Mouse (Mus musculus) large intestine, adult 2 months (tissue): ENCODE data around the gene Fam151a. TPM values are rescaled to one million over a fixed set of nuclear protein-coding genes. Genes with fewer than 3 reads are reported as not detected.
"Not testable (repeated sequence)": the region's sequence is repeated elsewhere in the genome, so short reads cannot be mapped to it uniquely, and the experiment has no call there.

Source experiments
- DNase-seq: peaks from one replicate; pipeline ENCODE4 v3.0.0-alpha.2; 2012; ENCODE audit warnings: low read depth, low spot score
- WGBS: fragments of 180-500 bp; shearing (Covaris S2); methylation state at CpG from one replicate; pipeline ENCODE4 v1.1.7; 2018; 5-methylcytosine and 5-hydroxymethylcytosine counted together
- polyA plus RNA-seq: library from polyadenylated mRNA; depleted of rRNA; stranded (reverse); fragments of >200 nt; gene quantifications from 2 replicates; pipeline ENCODE4 v1.2.3, GENCODE M21; 2012

Fam151a gene
- polyA plus RNA-seq, 1 experiment, result 71.8 TPM

GRCm38 (mm10) chr4:106769306-106769705 is 35.6 kb downstream of the Fam151a start:
- DNase-seq, result no peak
- WGBS, result 94% methylated on average over 2 of the region's 2 CpGs

GRCm38 (mm10) chr4:106772558-106772957 is 38.9 kb downstream of the Fam151a start:
- DNase-seq, result peak; percentile 81

GRCm38 (mm10) chr4:106775767-106776166 is 42.1 kb downstream of the Fam151a start:
- DNase-seq, result not testable (repeated sequence)
- WGBS, result 90% methylated on average over 6 of the region's 6 CpGs

More at GRCm38 (mm10) chr4:106772558-106772957, 38.9 kb downstream of the Fam151a start:
- 41% methylated on average over 1 of the region's 1 CpGs for WGBS

DNA sequence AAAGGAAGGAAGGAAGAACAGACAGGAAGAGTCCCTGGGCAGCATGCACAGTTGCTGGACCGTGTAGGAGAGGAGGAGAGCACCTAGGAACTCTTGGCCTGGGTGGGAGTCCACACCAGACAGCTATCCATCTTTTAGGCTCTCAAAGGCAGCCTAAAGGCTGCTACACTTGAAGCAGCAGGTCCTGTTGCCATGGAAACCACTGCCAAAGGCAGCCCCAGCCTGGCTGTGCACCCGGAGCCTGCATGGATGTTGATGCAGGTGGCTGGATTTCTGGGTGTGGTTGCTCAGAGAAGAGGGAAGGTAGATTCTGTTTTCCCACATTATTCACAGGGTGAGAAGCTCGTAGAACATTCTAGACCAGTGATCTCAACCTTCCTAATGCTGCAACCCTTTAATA is 43.3 kb downstream of the Fam151a start:
- DNase-seq, result no peak
- 38% methylated on average over 3 of the region's 3 CpGs for WGBS

GRCm38 (mm10) chr4:106778116-106778788 is 44.6 kb downstream of the Fam151a start:
- peak; percentile 96 for DNase-seq
- 37% methylated on average over 5 of the region's 5 CpGs for WGBS

- DNase-seq, result no peak
- WGBS, result 58% methylated on average over 3 of the region's 3 CpGs
These were observed 46.4 kb downstream of the Fam151a start for GRCm38 (mm10) chr4:106780045-106780444.

DNA sequence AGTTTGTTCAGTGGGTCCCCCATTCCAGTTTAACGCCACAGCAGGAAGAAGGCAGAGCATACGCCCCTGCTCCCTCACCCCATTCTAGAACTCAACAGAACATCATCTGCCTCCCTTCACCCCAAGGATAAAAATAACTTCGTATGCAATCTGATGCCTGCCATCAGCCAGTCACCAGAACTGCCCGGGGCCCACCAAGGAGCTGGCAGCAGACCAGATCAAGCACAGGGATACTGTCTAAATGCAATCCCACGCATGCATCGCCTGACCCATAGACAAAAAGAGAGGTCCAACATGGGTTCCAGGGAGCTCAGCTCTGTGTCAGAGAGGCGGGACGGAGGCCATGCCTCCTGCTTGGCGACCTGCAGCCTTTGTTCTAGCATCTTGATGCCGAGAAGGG is 49.4 kb downstream of the Fam151a start:
- 83% methylated on average over 10 of the region's 10 CpGs for WGBS
- DNase-seq, result no peak

DNA sequence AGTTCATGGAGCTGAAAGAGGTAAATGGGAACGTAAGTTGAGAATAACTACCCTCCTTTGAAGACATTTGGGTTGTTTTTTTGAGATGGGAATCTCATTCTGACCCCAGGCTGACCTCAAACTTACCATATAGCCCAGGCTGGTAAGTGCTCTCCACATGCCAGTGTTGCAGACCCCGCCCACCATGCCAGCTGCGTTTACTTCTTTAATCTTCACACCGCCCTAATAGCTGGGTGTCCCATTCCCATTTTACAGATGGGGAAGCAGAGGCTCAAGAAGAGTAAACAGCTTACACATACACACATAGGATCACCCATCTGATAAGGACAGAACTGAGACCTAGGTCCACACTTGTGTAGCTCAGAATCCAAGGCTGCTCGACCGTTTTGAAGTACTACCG is 51.1 kb downstream of the Fam151a start:
- DNase-seq, result no peak
- 90% methylated on average over 7 of the region's 7 CpGs for WGBS

DNA sequence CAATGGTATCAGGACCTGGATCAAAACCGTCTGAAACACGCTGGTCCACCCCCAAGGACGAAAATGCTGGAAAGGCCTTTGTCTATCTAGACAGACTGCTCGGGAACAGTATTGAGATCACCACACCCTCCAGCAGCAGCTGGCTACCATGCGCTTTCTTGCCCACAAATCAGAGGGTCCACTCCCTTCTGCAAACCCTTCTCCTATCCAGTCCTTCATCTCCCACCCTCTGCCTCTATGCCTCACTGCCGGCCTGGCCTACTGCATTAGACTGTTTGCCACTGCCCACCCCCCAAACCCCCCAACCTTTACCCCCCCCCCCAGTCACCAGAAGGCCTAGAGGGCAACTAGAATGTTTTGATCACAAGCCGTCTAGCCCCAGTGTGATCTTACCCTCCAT is 51.7 kb downstream of the Fam151a start:
- 86% methylated on average over 7 of the region's 7 CpGs for WGBS
- DNase-seq, result no peak

- WGBS, result 74% methylated on average over 3 of the region's 5 CpGs
- no peak for DNase-seq
These were observed 52.3 kb downstream of the Fam151a start for GRCm38 (mm10) chr4:106785753-106786540.

DNA sequence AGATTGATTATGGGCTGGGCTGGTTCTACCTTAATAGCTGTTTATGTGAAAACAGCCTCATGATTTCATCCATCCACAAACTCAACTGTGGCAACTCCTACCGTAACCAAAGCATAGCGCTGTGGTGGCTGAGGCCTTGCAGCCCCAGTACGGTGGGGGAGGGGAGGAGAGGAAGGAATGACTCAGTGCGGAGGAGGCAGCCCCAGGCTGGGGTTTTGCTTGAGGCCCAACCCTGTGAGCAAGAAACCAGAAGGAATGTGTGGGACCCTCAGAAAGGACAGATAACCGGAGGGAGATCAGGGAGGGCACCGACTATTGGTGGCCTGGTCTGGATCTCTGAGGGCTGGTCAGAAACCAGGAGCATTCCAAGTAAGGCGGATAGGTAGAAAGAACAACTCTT is 54.1 kb downstream of the Fam151a start:
- 76% methylated on average over 7 of the region's 7 CpGs for WGBS
- no peak for DNase-seq

DNA sequence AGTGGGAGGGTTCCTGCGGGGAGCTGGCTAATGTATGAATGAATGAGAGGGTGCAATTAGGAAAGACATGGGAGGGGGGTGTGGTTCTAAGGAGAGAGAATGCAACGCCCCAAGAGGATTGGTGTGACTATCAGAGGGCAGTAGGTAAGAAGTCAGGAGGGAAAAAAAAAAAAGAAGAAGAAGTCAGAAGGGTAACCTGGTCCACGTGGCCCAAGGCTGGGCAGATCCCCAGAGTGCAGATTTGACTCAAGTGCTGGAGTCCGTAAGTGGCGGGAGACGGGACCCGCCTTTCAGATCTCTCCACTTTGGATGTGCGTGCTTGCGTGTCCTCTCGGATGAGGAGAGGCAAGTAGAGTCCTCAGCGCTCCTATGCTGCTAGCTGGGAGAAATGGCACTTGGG is 54.9 kb downstream of the Fam151a start:
- DNase-seq, result no peak
- WGBS, result 74% methylated on average over 11 of the region's 11 CpGs

DNA sequence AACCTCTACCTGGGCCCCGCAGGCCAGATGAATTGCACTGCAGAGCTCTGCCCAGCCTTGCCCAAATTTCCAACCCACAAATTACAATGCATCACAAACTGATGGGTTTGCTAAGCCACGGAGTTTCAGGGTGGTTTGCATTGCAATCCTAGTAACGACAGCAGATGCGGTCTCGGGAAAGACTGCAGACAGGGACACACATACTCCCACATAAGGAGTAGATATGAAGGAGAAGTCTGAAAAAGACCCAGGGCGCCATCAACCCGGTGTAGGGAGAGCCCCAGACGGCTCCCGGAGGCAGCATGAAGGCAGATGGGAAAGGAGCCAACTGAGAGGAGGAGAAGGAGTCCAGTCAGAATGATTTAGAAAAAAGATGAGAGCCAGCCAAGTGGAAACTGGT is 56.0 kb downstream of the Fam151a start:
- WGBS, result 68% methylated on average over 9 of the region's 9 CpGs
- DNase-seq, result no peak

DNA sequence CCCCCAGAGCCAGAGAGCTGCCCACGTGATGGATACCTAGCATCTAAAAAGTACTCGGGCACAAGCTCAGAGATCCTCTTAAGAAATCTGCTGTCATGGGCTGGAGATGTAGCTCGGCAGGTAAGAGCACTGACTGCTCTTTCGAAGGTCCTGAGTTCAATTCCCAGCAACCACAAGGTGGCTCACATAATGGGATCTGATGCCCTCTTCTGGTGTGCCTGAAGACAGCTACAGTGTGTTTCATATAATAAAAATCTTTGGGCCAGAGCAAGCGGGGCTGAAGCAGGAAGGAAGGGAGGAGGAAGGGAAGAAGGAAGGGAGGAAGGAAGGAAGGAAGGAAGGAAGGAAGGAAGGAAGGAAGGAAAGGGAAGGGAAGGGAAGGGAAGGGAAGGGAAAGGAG is 56.5 kb downstream of the Fam151a start:
- 89% methylated on average over 5 of the region's 5 CpGs for WGBS
- DNase-seq, result not testable (repeated sequence)

DNA sequence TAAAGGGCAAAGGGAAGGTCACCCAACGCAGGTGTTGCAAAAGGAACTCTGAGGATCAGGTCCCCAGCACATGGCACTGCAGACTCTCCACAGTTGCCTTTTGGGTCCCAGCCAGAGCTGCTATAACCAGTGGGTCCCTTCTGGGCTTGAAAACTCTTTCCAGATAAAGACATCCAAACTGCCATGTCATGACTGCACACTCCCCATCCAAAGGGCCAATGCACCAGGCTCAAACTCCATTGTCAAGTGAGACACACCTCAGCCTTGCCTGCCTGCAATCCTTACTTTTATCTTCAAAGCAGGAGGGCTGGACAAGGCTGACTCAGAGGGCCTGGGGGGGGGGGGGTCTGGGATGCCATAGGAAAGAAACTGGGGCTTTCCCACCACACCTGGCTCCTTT is 57.2 kb downstream of the Fam151a start:
- WGBS, result 79% methylated on average over 1 of the region's 1 CpGs
- DNase-seq, result no peak

DNA sequence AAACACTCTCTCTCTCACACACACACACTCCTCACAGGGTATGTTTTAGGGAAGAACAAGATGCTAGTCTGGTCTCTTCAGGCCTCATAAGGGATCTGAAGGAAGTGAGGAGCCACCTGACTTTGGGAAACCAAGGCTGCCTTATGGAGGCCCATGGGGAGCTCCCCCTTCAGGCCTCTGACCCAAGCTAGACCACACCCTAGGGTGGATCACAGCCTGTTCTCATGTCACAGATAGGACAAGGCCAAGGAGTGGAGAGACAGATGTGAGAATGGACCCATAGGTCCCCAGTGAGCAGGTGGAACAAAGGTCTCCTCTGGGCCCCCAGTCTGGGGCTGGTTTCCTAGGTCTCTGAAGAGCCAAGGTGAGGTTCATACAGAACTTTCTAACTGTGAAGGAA is 58.6 kb downstream of the Fam151a start:
- DNase-seq, result no peak

GRCm38 (mm10) chr4:106793826-106794225 is 60.1 kb downstream of the Fam151a start:
- WGBS, result 94% methylated on average over 9 of the region's 9 CpGs
- not testable (repeated sequence) for DNase-seq

DNA sequence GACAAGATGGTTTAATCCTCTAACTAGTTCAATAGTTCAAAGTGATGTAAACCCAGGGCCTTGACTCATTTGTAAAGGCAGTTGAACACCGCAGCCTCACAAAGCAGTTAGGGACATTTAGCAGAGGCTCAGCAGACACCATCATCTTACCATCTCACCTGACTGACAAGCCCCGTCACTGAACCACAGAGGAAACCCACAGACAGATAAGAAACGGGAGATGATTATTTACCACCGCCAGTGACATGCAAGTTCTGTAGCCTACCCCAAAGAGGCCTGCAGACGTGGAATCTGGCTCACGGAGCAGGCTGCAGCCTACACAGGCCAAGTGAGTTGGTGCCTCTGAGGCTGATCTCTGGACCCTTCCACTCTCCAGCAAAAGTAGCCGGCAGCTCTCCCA is 60.6 kb downstream of the Fam151a start:
- no peak for DNase-seq
- WGBS, result 88% methylated on average over 7 of the region's 7 CpGs

DNA sequence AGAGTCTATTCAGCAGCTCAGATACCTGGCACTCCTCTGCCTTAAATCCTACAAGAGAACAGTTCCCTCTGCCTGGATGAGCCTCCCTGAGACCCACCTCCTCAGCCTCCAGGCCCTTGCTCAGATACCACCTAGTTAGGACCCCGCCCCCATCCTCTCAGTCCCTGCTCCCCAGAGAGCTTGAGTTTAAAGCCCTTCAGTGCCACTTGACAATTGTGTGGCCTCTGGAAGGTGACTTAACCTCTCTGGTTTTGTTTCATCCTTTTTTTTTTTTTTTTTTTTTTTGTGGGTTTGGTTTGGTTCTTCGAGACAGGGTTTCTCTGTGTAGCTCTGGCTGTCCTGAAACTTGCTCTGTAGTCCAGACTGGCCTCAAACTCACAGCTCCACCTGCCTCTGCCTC is 61.6 kb downstream of the Fam151a start:
- 89% methylated on average over 2 of the region's 2 CpGs for WGBS

More for the DNA sequence above, 61.6 kb downstream of the Fam151a start:
- DNase-seq, result no peak
